Mouse (Mus musculus) megakaryocyte-erythroid progenitor cell, adult 5 weeks (primary cell): ENCODE measurements around the gene R3hdm4. TPM values are rescaled to one million over a fixed set of nuclear protein-coding genes. Genes with fewer than 3 reads are reported as not detected.

Experiments used
- polyA plus RNA-seq: library from polyadenylated mRNA; stranded (reverse); fragments of >175 nt; gene quantifications from 2 replicates; pipeline ENCODE4 v1.2.3, GENCODE M21; 2012

R3hdm4 gene
- 230 and 265 TPM in 2 replicates for polyA plus RNA-seq

GRCm38 (mm10) chr10:79920958-79921535, at the start of gene R3hdm4:
Gene R3hdm4, minus strand, starts transcription at chr10:79921208.

GRCm38 (mm10) chr10:79970415-79971182, 49.6 kb upstream of the R3hdm4 start, which contains the start of gene Grin3b:
Gene Grin3b, plus strand, starts transcription at chr10:79970715.

GRCm38 (mm10) chr10:79959847-79960601, 39.0 kb upstream of the R3hdm4 start, which contains the start of gene Wdr18:
Gene Wdr18, plus strand, starts transcription at chr10:79960152.

GRCm38 (mm10) chr10:79926491-79927323, 5.7 kb upstream of the R3hdm4 start, which contains the start of gene Arid3a:
Gene Arid3a, plus strand, starts transcription at chr10:79927043.

GRCm38 (mm10) chr10:79916808-79917531, 4.0 kb downstream of the R3hdm4 start, which contains the start of gene Kiss1r:
Gene Kiss1r, plus strand, starts transcription at chr10:79916971.

GRCm38 (mm10) chr10:79910556-79910955, 10.5 kb downstream of the R3hdm4 start, which contains the start of gene Gm26602:
Gene Gm26602, plus strand, starts transcription at chr10:79910856.

GRCm38 (mm10) chr10:79908167-79909091, 12.6 kb downstream of the R3hdm4 start, which contains the start of gene Med16:
Gene Med16, minus strand, starts transcription at chr10:79908923.

GRCm38 (mm10) chr10:79890670-79891069, 30.3 kb downstream of the R3hdm4 start, which contains the start of gene Cfd:
Gene Cfd, plus strand, starts transcription at chr10:79890853.

GRCm38 (mm10) chr10:79886054-79886453, 35.0 kb downstream of the R3hdm4 start, which contains the start of gene Elane:
Gene Elane, plus strand, starts transcription at chr10:79886247.

GRCm38 (mm10) chr10:79874290-79874862, 46.6 kb downstream of the R3hdm4 start, which contains the start of the genes Prtn3 and Plppr3:
Gene Prtn3, plus strand, starts transcription at chr10:79874476.
Gene Plppr3, minus strand, starts transcription at chr10:79874634.

Other genes with a start within 250 kb of the R3hdm4 start
- gene Cdc34, start 239.0 kb downstream of the R3hdm4 start, polyA plus RNA-seq = 250 and 260 TPM in 2 replicates
- 1.2 and 1.3 TPM in 2 replicates for gene Gzmm, start 232.2 kb downstream of the R3hdm4 start, polyA plus RNA-seq
- 829 and 893 TPM in 2 replicates for gene Bsg, start 216.7 kb downstream of the R3hdm4 start, polyA plus RNA-seq
- 1.00 and 1.2 TPM in 2 replicates for gene Hcn2, start 204.6 kb downstream of the R3hdm4 start, polyA plus RNA-seq
- gene Polrmt, start 174.6 kb downstream of the R3hdm4 start, polyA plus RNA-seq = 34.1 and 38.0 TPM in 2 replicates
- not detected in 2 replicates for gene Fgf22, start 166.1 kb downstream of the R3hdm4 start, polyA plus RNA-seq
- 324 and 356 TPM in 2 replicates for gene Rnf126, start 154.3 kb downstream of the R3hdm4 start, polyA plus RNA-seq
- gene Fstl3, start 143.9 kb downstream of the R3hdm4 start, polyA plus RNA-seq = 4.6 and 5.4 TPM in 2 replicates
- gene Prss57, start 130.2 kb downstream of the R3hdm4 start, polyA plus RNA-seq = 34.9 and 51.7 TPM in 2 replicates
- 290 and 348 TPM in 2 replicates for gene Palm, start 127.6 kb downstream of the R3hdm4 start, polyA plus RNA-seq
- gene Misp, start 100.2 kb downstream of the R3hdm4 start, polyA plus RNA-seq = 0.04 and 0.30 TPM in 2 replicates
- 1,442 and 1,522 TPM in 2 replicates for gene Ptbp1, start 66.8 kb downstream of the R3hdm4 start, polyA plus RNA-seq
- gene Prtn3, start 46.7 kb downstream of the R3hdm4 start, polyA plus RNA-seq = 5,178 and 10,445 TPM in 2 replicates
- gene Plppr3, start 46.6 kb downstream of the R3hdm4 start, polyA plus RNA-seq = 288 and 339 TPM in 2 replicates
- gene Elane, start 35.0 kb downstream of the R3hdm4 start, polyA plus RNA-seq = 4,000 and 7,851 TPM in 2 replicates
- gene Cfd, start 30.4 kb downstream of the R3hdm4 start, polyA plus RNA-seq = 0.94 and 1.3 TPM in 2 replicates
- 69.1 and 76.6 TPM in 2 replicates for gene Med16, start 12.3 kb downstream of the R3hdm4 start, polyA plus RNA-seq
- gene Gm26602, start 10.4 kb downstream of the R3hdm4 start, polyA plus RNA-seq = 2.1 TPM in 1 of 2 replicates, not detected in the other
- gene Kiss1r, start 4.2 kb downstream of the R3hdm4 start, polyA plus RNA-seq = 0.41 and 0.64 TPM in 2 replicates
- 94.7 and 145 TPM in 2 replicates for gene Arid3a, start 5.8 kb upstream of the R3hdm4 start, polyA plus RNA-seq
- gene Wdr18, start 38.9 kb upstream of the R3hdm4 start, polyA plus RNA-seq = 54.4 and 61.7 TPM in 2 replicates
- gene Grin3b, start 49.5 kb upstream of the R3hdm4 start, polyA plus RNA-seq = 0.09 and 0.12 TPM in 2 replicates
- 378 and 414 TPM in 2 replicates for gene Tmem259, start 63.1 kb upstream of the R3hdm4 start, polyA plus RNA-seq
- gene Cnn2, start 67.4 kb upstream of the R3hdm4 start, polyA plus RNA-seq = 245 and 295 TPM in 2 replicates
- gene Abca7, start 75.3 kb upstream of the R3hdm4 start, polyA plus RNA-seq = 54.4 and 60.8 TPM in 2 replicates
- 397 and 427 TPM in 2 replicates for gene Arhgap45, start 95.4 kb upstream of the R3hdm4 start, polyA plus RNA-seq
- gene Polr2e, start 118.6 kb upstream of the R3hdm4 start, polyA plus RNA-seq = 217 and 273 TPM in 2 replicates
- 1,103 and 1,136 TPM in 2 replicates for gene Gpx4, start 126.0 kb upstream of the R3hdm4 start, polyA plus RNA-seq
- 77.6 and 78.0 TPM in 2 replicates for gene Sbno2, start 184.4 kb upstream of the R3hdm4 start, polyA plus RNA-seq
- gene Stk11, start 194.6 kb upstream of the R3hdm4 start, polyA plus RNA-seq = 176 and 185 TPM in 2 replicates
- gene Atp5d, start 217.4 kb upstream of the R3hdm4 start, polyA plus RNA-seq = 1,245 and 1,266 TPM in 2 replicates
- gene Cbarp, start 219.6 kb upstream of the R3hdm4 start, polyA plus RNA-seq = 32.3 and 53.4 TPM in 2 replicates
- gene Midn, start 227.1 kb upstream of the R3hdm4 start, polyA plus RNA-seq = 312 and 336 TPM in 2 replicates
- 43.7 and 63.7 TPM in 2 replicates for gene Cirbp, start 244.8 kb upstream of the R3hdm4 start, polyA plus RNA-seq